Mouse (Mus musculus): Measurements from ENCODE around the gene Ube4a.

DNA sequence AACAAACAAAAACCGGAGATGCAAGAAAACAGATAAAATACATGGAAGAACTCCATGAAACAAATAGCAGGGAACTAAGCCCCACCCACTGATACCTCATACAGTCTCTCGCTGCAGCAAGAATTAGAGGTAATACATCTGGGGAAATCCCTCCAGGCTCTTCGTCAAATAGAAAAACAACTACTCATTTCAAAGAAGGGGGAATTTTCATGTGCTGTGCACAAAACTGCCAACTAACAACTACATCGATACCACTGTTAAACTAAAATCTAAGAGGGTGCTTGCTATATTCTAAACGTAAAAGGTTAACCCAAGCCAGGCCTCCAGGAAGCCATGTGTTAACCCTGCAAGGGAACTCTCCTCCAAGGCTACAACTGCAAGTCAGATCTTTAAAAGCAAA, 91.7 kb downstream of the Ube4a start:
- no peak for TF ChIP-seq MAX (IDR thresholded peaks at IDR 0.05)
- no peak for TF ChIP-seq CTCF (IDR thresholded peaks at IDR 0.05; ENCODE audit: control insufficient read depth, insufficient read depth, insufficient read length)
- TF ChIP-seq USF1 (IDR thresholded peaks at IDR 0.05; ENCODE audit: low read depth) = no peak
- no peak for TF ChIP-seq MYOD1 (IDR thresholded peaks at IDR 0.05; ENCODE audit: control insufficient read depth, insufficient read length, low read depth)
- no peak for TF ChIP-seq CEBPB (IDR thresholded peaks at IDR 0.05; ENCODE audit: low read depth)
- TF ChIP-seq MYOG (IDR thresholded peaks at IDR 0.05; ENCODE audit: control insufficient read depth, extremely low read depth, insufficient read length) = no peak
- no peak for TF ChIP-seq FOSL1 (IDR thresholded peaks at IDR 0.05; ENCODE audit: insufficient read depth, low read length, poor library complexity, severe bottlenecking)
